Comparison of ENCODE assay signal across 9 mouse cellular contexts in the genomic region with DNA sequence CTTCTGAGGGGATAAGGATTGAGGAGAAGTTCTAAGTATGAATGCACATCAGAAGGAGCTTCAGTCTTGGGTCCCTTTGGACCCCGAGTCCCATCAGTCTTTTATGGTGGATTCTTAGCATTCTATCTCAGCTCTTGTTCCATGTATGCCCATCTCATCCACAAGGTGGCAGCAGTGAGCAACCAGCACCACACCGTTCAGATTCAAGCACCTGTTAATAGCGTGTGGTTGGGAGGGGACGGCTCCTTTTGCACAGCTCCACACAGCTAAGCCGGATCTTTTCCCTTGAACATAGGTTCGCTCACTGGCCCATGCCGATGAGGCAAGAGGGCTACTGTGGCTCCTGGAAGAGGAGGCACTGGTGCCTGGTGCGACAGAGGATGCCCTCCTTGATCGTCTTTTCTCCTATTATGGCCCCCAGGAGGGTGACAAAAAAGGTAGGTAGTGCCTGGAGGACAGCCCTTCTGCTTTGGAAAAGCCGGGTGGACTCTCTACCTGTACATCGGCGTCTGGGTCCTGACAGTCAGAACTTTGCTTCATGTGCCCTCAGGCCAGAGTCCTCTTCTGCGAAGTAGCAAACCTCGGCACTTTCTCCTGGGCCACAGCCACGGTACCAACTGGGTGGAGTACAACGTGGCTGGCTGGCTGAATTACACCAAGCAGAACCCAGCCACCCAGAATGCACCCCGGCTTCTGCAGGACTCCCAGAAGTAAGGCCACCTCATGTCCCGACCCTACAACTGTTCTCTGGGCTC. TPM values are rescaled to one million over a fixed set of nuclear protein-coding genes. Genes with fewer than 3 reads are reported as not detected.
DNase-seq lines count a peak whose midpoint lies in the region; ATAC-seq lines count a peak whose summit lies in the region.
"Had no signal": no experiment of that assay in that cellular context is flagged by ENCODE, and none has a peak within 500 bp of the region (broad histone marks: within the 10 kb centered on the region; RNA-seq: fewer than 3 reads in every experiment).

No protein-coding gene starts in this region.

- no peak overlapping the region for H3K4me3 ChIP-seq in forebrain, embryonic 13.5 days
- H3K4me3 ChIP-seq in midbrain, embryonic 14.5 days (replicated peaks; ENCODE audit: low read depth, low read length), result no peak overlapping the region
- H3K4me3 ChIP-seq: lung, embryonic 15.5 days had no signal

- peaks cover 53% of the 10 kb centered on the region for H3K36me3 ChIP-seq in forebrain, embryonic 13.5 days (ENCODE audit: poor library complexity, severe bottlenecking)
- H3K36me3 ChIP-seq in midbrain, embryonic 14.5 days (ENCODE audit: control insufficient read depth, insufficient read depth, low read length), result peaks cover 61% of the 10 kb centered on the region

- H3K27me3 ChIP-seq in forebrain, embryonic 13.5 days, result peaks cover 17% of the 10 kb centered on the region
- no peaks in the 10 kb centered on the region for H3K27me3 ChIP-seq in midbrain, embryonic 14.5 days (ENCODE audit: control insufficient read depth, insufficient read depth, low read length)
- H3K27me3 ChIP-seq: lung, embryonic 15.5 days had no signal

- WGBS in forebrain, embryonic 13.5 days, result 49% methylated on average over 18 of the region's 18 CpGs
- WGBS in midbrain, embryonic 14.5 days, result 54% methylated on average over 18 of the region's 18 CpGs

- intact Hi-C loops in left cerebral cortex, postnatal 10 days (cut with DNase I), result loop anchor here (2.0 to 10.0 kb wide), 2 partner anchors 139 to 347 kb away; a partner anchor contains a TSS

- peak; percentile 63 to 90 for DNase-seq in adrenal gland, adult (ENCODE audit: inconsistent age in 2 of 2, low spot score in 1 of 2)
- DNase-seq in adrenal gland, adult 8-10 months, result no peak
- DNase-seq in c-Kit-positive CD71-positive TER-119-positive erythroid progenitor cells, embryonic 14.5 days (ENCODE audit: low spot score), result peak; percentile 69
- DNase-seq in left cerebral cortex, postnatal 10 days (ENCODE audit: extremely low spot score in 1 of 2, low spot score in 2 of 2), result peak; percentile 72 to 81
- DNase-seq in midbrain, embryonic 14.5 days, result peak; percentile 92
- peak; percentile 31 to 69 for DNase-seq in spleen, adult 18-20 months

- peaks cover 59% of the 10 kb centered on the region for H3K4me1 ChIP-seq in forebrain, embryonic 13.5 days
- peaks cover 7% of the 10 kb centered on the region; the same call in 1 of the 2 replicates for H3K4me1 ChIP-seq in midbrain, embryonic 14.5 days (ENCODE audit: control insufficient read depth, insufficient read depth, low read length)

- no peak overlapping the region for H3K9ac ChIP-seq in forebrain, embryonic 13.5 days
- H3K9ac ChIP-seq in midbrain, embryonic 14.5 days (replicated peaks; ENCODE audit: low read length), result no peak overlapping the region
- H3K9ac ChIP-seq: lung, embryonic 15.5 days had no signal

- peak; percentile 76 for ATAC-seq in forebrain, embryonic 13.5 days
- ATAC-seq in inflammation-experienced regulatory T-cells, adult 6 months, result peak; percentile 64
- ATAC-seq in midbrain, embryonic 14.5 days (ENCODE audit: low FRiP score, low TSS enrichment), result peak; percentile 57; the same call in 1 of the 2 replicates

- H3K9me3 ChIP-seq in forebrain, embryonic 13.5 days (replicated peaks), result no peaks in the 10 kb centered on the region
- no peaks in the 10 kb centered on the region for H3K9me3 ChIP-seq in midbrain, embryonic 14.5 days (ENCODE audit: control insufficient read depth, low read length)
- H3K9me3 ChIP-seq: lung, embryonic 15.5 days had no signal

- H3K4me2 ChIP-seq in forebrain, embryonic 13.5 days, result no peak overlapping the region
- H3K4me2 ChIP-seq in midbrain, embryonic 14.5 days (ENCODE audit: low read length), result no peak overlapping the region
- H3K4me2 ChIP-seq: lung, embryonic 15.5 days had no signal

- H3K27ac ChIP-seq in forebrain, embryonic 13.5 days, result no peak overlapping the region
- H3K27ac ChIP-seq in midbrain, embryonic 14.5 days (replicated peaks; ENCODE audit: low read depth, low read length), result no peak overlapping the region
- H3K27ac ChIP-seq: lung, embryonic 15.5 days had no signal

RNA-seq across cellular contexts. Expression of a gene that starts 39.9 kb away (rescaled TPM):
- not detected for total RNA-seq in adrenal gland, adult 8-10 months (2022)
- polyA plus RNA-seq in forebrain, embryonic 13.5 days (2015; fragmentation: Nextera tagmentation; extraction: Ambion mirVana), result 2.9 and 3.2 TPM in 2 replicates
- under 1 TPM in 2 of 3 experiments, not detected in 1; 0.15 to 0.58 TPM for polyA plus RNA-seq in inflammation-experienced regulatory T-cells, adult 6 months (2017; shearing (Covaris generic))
- total RNA-seq in left cerebral cortex, postnatal 10 days (2021), result not detected
- 1.0 and 1.6 TPM in 2 replicates for polyA plus RNA-seq in midbrain, embryonic 14.5 days (2014; fragmentation: Nextera tagmentation; extraction: Ambion mirVana)
